ENCODE assay signal across 11 mouse cellular contexts in genomic region chr3:118421701-118422100, GRCm38 (mm10).
"Had no signal": no experiment of that assay in that cellular context is flagged by ENCODE, and none has a peak within 500 bp of the region (broad histone marks: within the 10 kb centered on the region; RNA-seq: fewer than 3 reads in every experiment).

No protein-coding gene starts in this region.

- DNase-seq: gastrocnemius, postnatal 14 days; heart, adult 18-20 months; heart, postnatal 10 days; heart, postnatal 4 days; kidney, adult 18-20 months; kidney, adult 8-10 months; kidney, postnatal 10 days; kidney, postnatal 25 days; kidney, postnatal 4 days; layer of hippocampus, postnatal 36 days; left cerebral cortex, postnatal 4 days had no signal
